Mouse (Mus musculus) embryonic facial prominence, embryonic 15.5 days (tissue): ENCODE data around the gene Lamp1. TPM values are rescaled to one million over a fixed set of nuclear protein-coding genes. Genes with fewer than 3 reads are reported as not detected.

Experiments used
- ATAC-seq: fragments of 200-750 bp; cut with Nextera tagmentation; 2 replicates; pipeline ENCODE4 v1.8.0; 2017; ENCODE audit warnings: low read depth, moderate TSS enrichment; ENCODE audit not compliant: insufficient number of reproducible peaks, low FRiP score, low TSS enrichment
- H3K27ac ChIP-seq: fragments of 300-500 bp; sonication (generic); replicated peaks from 2 replicates; pipeline ENCODE4 v1.5.1; 2015; ENCODE audit warnings: mild to moderate bottlenecking, inconsistent platforms
- H3K27me3 ChIP-seq: fragments of 300-500 bp; sonication (generic); 2 replicates; pipeline ENCODE4 v1.6.1; 2015; ENCODE audit warnings: inconsistent platforms
- H3K36me3 ChIP-seq: fragments of 300-500 bp; sonication (generic); 2 replicates; pipeline ENCODE4 v1.6.1; 2015; ENCODE audit warnings: mild to moderate bottlenecking, inconsistent platforms
- H3K4me1 ChIP-seq: fragments of 300-500 bp; sonication (generic); 2 replicates; pipeline ENCODE4 v1.6.1; 2015; ENCODE audit warnings: inconsistent platforms
- H3K4me2 ChIP-seq: fragments of 300-500 bp; sonication (generic); replicated peaks from 2 replicates; pipeline ENCODE4 v1.6.1; 2015; ENCODE audit warnings: mild to moderate bottlenecking, inconsistent platforms
- H3K4me3 ChIP-seq: fragments of 300-500 bp; sonication (generic); replicated peaks from 2 replicates; pipeline ENCODE4 v1.5.1; 2015; ENCODE audit warnings: mild to moderate bottlenecking, inconsistent platforms
- H3K9ac ChIP-seq: fragments of 300-500 bp; sonication (generic); 2 replicates; pipeline ENCODE4 v1.6.1; 2015; ENCODE audit warnings: inconsistent platforms
- H3K9me3 ChIP-seq: fragments of 300-500 bp; sonication (generic); replicated peaks from 2 replicates; pipeline ENCODE4 v1.6.1; 2016; ENCODE audit warnings: inconsistent platforms
- WGBS: fragments of 180-500 bp; shearing (Covaris S2); methylation state at CpG from one replicate; pipeline ENCODE4 v1.1.7; 2015; 5-methylcytosine and 5-hydroxymethylcytosine counted together
- polyA plus RNA-seq: library from polyadenylated mRNA; unstranded; fragments of >200 nt; fragmentation: Nextera tagmentation; extraction: Ambion mirVana; gene quantifications from 2 replicates; pipeline ENCODE4 v1.2.1, GENCODE M21; 2015

The Lamp1 gene
- polyA plus RNA-seq, 1 experiment from 2014 or later: 345 TPM

DNA sequence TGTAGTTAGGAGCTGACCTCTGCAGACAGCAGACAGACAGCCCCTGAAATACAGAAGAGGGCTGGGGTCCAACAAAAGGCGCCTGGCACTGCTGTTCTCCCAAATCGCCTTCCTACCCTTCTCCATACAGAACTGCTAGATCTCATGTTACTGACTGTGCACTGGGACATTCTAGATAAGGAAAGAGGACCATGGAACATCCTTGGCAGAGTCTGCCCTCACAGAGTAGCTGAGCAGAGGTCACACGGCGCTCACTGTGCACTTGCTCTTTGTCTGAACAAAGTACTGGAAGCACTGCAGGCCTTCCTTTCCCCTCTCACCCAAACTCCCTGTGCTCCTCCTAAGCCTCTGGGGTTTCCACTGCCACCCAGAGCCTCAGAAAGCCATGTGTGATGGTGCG lies 17.3 kb upstream of the Lamp1 start:
- no peak for ATAC-seq
- no peaks in the 10 kb centered on the region for H3K27me3 ChIP-seq
- H3K27ac ChIP-seq: no peak overlapping the region
- H3K4me2 ChIP-seq: no peak overlapping the region
- no peaks in the 10 kb centered on the region for H3K4me1 ChIP-seq
- no peaks in the 10 kb centered on the region for H3K9me3 ChIP-seq
- WGBS: 89% methylated on average over 5 of the region's 5 CpGs
- H3K9ac ChIP-seq: no peak overlapping the region
- peaks cover 98% of the 10 kb centered on the region for H3K36me3 ChIP-seq
- H3K4me3 ChIP-seq: no peak overlapping the region

DNA sequence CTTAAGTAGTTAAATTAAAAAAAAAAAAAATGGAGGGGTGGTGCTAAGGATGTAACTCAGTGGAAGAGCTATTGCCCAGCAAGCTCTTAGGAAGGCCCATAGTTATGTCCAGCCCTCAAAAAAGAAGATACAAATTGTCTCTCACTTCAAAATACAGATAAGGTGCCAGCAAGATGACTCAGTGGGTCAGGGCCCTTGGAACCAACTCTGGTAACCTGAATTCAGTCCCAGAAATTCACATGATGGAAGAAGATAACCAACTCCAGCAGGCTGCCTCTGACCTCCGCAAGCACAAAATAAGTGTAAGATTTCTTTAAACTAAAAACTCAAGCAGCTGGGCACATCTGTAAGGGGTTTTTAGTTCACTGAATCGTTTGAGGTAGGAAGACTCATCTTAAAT lies 10.5 kb upstream of the Lamp1 start:
- peaks cover 65% of the 10 kb centered on the region for H3K36me3 ChIP-seq

DNA sequence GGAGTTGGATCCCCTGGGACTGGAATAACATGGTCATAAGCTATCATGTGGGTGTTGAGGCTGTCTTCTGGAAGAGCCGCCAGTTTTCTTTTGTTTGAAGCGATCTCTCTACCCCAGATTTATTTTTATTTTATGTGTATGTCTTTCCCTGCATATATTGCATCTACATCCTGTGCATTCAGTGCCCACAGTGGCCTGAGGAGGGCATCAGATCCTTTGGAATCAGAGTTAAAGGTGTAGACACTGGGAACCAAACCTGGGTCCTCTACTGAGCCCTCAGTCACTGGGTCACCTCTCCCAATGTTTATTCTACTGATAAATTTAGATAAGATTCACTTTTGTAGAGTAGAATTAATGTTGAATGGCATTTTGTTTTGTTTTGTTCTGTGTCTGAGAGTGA lies 9.7 kb upstream of the Lamp1 start:
- Histone ChIP-seq H3K36me3 (peaks cover 59% of the 10 kb centered on the region), H3K27me3 (no peaks in the 10 kb centered on the region), H3K9me3 (no peaks in the 10 kb centered on the region), H3K27ac (no peak overlapping the region), H3K4me2 (no peak overlapping the region), H3K4me3 (no peak overlapping the region), H3K4me1 (no peaks in the 10 kb centered on the region), H3K9ac (no peak overlapping the region)
- 97% methylated on average over 2 of the region's 2 CpGs for WGBS
- no peak for ATAC-seq

More for the DNA sequence above, 10.5 kb upstream of the Lamp1 start:
- 88% methylated on average over 2 of the region's 2 CpGs for WGBS
- Histone ChIP-seq H3K27ac (no peak overlapping the region), H3K4me3 (no peak overlapping the region), H3K9me3 (no peaks in the 10 kb centered on the region), H3K4me2 (no peak overlapping the region), H3K4me1 (no peaks in the 10 kb centered on the region), H3K27me3 (no peaks in the 10 kb centered on the region), H3K9ac (no peak overlapping the region)
- no peak for ATAC-seq

DNA sequence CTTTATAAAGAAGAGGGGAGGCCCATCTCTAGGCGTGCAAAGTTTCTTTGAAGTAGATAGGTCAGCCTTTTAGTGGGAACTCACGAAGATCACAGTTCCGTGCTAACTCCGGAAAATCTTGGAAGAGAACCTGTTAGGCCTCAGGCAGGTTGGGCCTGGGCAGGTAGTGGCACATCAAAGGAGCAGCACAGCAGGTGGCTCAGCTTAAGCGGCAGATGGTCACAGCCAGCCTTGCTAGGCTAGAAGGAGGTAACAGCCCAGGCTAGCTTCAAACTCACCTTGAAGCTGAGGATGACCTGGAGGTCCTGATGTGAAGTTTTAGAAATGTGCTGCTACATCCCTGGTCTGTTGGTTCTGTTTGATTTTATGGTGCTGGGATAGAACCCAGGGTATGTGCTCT lies 9.1 kb upstream of the Lamp1 start:
- H3K27ac ChIP-seq: no peak overlapping the region
- no peak overlapping the region for H3K4me3 ChIP-seq
- ATAC-seq: no peak
- H3K36me3 ChIP-seq: peaks cover 53% of the 10 kb centered on the region
- no peaks in the 10 kb centered on the region for H3K4me1 ChIP-seq
- no peaks in the 10 kb centered on the region for H3K27me3 ChIP-seq
- H3K9me3 ChIP-seq: no peaks in the 10 kb centered on the region
- WGBS: 51% methylated on average over 5 of the region's 5 CpGs
- H3K4me2 ChIP-seq: no peak overlapping the region
- H3K9ac ChIP-seq: no peak overlapping the region

GRCm38 (mm10) chr8:13150929-13151328 lies 8.0 kb upstream of the Lamp1 start:
- 79% methylated on average over 2 of the region's 2 CpGs for WGBS
- H3K4me3 ChIP-seq: no peak overlapping the region
- peaks cover 43% of the 10 kb centered on the region for H3K36me3 ChIP-seq
- H3K4me1 ChIP-seq: no peaks in the 10 kb centered on the region
- no peaks in the 10 kb centered on the region for H3K27me3 ChIP-seq
- no peak overlapping the region for H3K4me2 ChIP-seq
- no peak overlapping the region for H3K27ac ChIP-seq
- no peak for ATAC-seq
- no peaks in the 10 kb centered on the region for H3K9me3 ChIP-seq
- no peak overlapping the region for H3K9ac ChIP-seq

DNA sequence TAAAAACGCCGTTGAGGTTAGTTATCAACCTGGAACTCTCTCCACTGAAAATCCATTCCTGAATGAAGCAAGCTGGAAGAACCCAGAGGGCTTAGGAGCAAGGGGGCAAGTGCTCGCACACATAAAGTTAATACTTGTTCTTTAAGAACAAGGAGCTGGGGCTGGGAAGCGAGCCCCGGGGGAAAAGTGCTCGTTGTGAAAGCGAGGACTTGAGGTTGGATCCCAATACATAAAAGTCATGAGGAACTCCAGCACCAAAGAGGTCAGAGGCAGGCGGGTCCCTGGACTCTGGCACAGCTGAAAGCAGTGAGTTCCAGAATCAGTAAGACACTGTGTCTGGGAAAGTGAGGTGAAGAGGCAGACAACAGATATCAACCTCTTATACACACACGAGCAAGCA lies 4.9 kb upstream of the Lamp1 start:
- no peaks in the 10 kb centered on the region for H3K27me3 ChIP-seq

DNA sequence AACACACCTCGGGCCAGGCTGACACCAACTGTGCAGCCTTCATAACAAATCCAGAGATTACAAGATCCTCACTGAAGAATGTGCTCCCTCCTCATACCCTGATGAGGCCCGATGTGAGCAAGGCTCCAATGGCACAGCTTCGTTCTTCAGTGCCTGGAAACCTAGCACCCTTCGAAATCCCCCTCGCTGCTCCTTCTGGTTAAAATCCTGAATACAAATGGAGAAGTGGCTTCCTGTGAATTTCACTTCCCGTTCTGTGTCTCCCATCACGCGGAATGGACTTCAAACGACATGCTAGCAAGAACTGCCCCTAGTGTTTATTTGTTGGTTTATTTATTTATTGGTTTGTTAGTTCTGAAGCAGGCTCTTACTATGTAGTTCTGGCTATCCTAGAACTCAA lies 3.6 kb upstream of the Lamp1 start:
- ATAC-seq: no peak
- Histone ChIP-seq H3K27ac (no peak overlapping the region), H3K27me3 (no peaks in the 10 kb centered on the region), H3K9ac (no peak overlapping the region), H3K4me1 (peaks cover 11% of the 10 kb centered on the region), H3K9me3 (no peaks in the 10 kb centered on the region), H3K36me3 (0 out of 2 replicates have a peak, but pooled peaks cover 5% of the 10 kb centered on the region), H3K4me3 (no peak overlapping the region), H3K4me2 (no peak overlapping the region)
- 69% methylated on average over 9 of the region's 9 CpGs for WGBS

More for the DNA sequence above, 4.9 kb upstream of the Lamp1 start:
- Histone ChIP-seq H3K36me3 (peaks cover 15% of the 10 kb centered on the region), H3K4me1 (peaks cover 4% of the 10 kb centered on the region; the same call in 1 of the 2 replicates), H3K4me3 (no peak overlapping the region), H3K4me2 (no peak overlapping the region), H3K27ac (no peak overlapping the region), H3K9ac (no peak overlapping the region), H3K9me3 (no peaks in the 10 kb centered on the region)
- 72% methylated on average over 9 of the region's 9 CpGs for WGBS
- ATAC-seq: no peak

DNA sequence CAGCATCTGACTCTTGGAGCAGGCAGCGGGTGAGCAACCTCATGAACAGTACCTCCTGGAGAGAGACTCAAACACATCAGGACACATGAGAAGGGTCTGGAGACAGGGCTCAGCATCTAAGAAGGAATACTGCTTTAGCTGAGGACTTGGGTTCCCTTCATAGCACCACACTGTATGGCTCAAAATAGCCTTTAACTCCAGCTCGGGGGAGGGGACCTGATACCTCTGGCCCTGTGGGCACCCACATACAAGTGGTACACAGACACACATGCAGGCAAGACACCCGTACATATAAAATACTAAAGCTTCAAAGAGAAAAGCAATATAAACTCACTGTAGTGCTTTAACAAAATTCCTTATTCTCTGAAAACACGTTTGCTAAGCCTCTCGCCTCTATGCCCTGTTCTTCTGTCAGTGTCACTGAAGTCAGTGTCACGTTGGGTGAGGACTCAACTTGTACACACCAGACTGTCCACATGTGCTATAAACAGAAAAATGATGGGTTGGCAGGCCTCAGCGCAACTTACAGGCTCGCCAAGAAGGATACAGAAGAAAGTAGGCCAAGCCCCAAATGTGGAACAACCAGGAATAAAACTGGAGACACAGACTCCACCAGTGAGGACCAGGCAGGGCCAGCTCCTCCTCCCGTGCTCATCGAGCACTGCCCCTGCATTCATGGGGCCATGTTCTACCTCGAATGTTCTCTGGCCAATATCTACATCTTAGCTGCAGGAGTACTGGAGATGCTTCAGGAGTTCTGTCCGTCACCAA lies 2.4 kb upstream of the Lamp1 start:
- Histone ChIP-seq H3K4me2 (no peak overlapping the region), H3K4me1 (peaks cover 14% of the 10 kb centered on the region), H3K27me3 (no peaks in the 10 kb centered on the region), H3K9me3 (no peaks in the 10 kb centered on the region), H3K9ac (no peak overlapping the region), H3K36me3 (no peaks in the 10 kb centered on the region), H3K27ac (no peak overlapping the region), H3K4me3 (no peak overlapping the region)
- 75% methylated on average over 12 of the region's 12 CpGs for WGBS
- no peak for ATAC-seq

DNA sequence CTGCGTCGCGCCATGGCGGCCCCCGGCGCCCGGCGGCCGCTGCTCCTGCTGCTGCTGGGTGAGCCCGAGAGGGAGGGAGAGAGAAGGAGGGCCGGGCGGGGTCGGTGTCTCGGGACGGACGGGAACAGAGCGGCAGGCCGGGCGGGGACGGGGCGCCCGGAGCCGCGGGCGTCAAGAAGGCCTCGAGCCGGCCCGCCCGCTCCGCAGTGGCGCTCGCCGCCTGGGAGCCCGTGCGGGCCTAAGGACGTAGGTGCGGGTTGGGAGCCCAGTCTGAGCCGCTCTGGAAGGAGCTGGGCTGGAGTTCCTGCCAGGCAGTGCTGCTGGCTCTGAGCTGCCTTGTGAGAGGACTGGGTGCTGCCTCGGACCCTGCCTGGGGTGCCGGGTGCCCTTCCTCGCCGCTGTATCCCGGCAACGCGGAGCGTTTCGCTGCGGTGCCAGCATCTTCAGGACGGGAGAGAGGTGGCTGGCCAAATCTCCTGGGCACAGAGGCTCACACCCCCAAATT lies 468 bp downstream of the Lamp1 start:
- ATAC-seq: peak; percentile 60; the same call in 1 of the 2 replicates
- H3K36me3 ChIP-seq: no peaks in the 10 kb centered on the region
- H3K4me3 ChIP-seq: peak overlapping the region; percentile 100
- H3K27ac ChIP-seq: peak overlapping the region; percentile 72
- peak overlapping the region; percentile 95 for H3K9ac ChIP-seq
- H3K9me3 ChIP-seq: no peaks in the 10 kb centered on the region
- under 1% methylated on average over 49 of the region's 49 CpGs for WGBS
- peaks cover 21% of the 10 kb centered on the region for H3K4me1 ChIP-seq
- no peaks in the 10 kb centered on the region for H3K27me3 ChIP-seq
- peak overlapping the region; percentile 89 for H3K4me2 ChIP-seq

GRCm38 (mm10) chr8:13160691-13161090 lies 1.7 kb downstream of the Lamp1 start:
- H3K4me3 ChIP-seq: peak overlapping the region; percentile 100
- H3K4me1 ChIP-seq: peaks cover 21% of the 10 kb centered on the region
- H3K9ac ChIP-seq: no peak overlapping the region
- WGBS: 78% methylated on average over 3 of the region's 3 CpGs
- ATAC-seq: no peak
- H3K27ac ChIP-seq: no peak overlapping the region
- no peaks in the 10 kb centered on the region for H3K9me3 ChIP-seq
- peak overlapping the region; percentile 89; the same call in 1 of the 2 replicates for H3K4me2 ChIP-seq
- peaks cover 1% of the 10 kb centered on the region; the same call in 1 of the 2 replicates for H3K36me3 ChIP-seq
- no peaks in the 10 kb centered on the region for H3K27me3 ChIP-seq

DNA sequence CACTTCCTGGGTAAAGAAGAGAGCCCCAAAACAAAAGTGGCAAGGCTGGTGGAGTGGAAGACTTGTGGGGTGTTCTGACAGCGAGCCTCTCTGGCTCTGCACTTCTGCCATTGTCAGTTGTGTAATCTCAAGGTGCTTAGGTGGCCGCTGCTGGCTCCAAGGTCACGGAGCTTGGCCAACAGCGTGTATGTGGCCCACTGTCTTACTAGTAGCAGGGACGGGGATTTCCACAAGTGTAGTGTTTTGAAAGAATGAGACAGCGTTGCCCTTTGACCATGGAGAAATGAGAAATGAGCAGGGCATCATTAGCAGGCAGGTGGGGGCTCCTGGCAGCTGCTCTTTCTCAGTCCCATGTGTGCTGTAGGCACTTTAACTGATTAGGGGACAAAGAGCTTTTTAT lies 3.1 kb downstream of the Lamp1 start:
- peaks cover 21% of the 10 kb centered on the region for H3K4me1 ChIP-seq
- H3K9me3 ChIP-seq: no peaks in the 10 kb centered on the region
- no peak overlapping the region for H3K27ac ChIP-seq
- no peak overlapping the region for H3K9ac ChIP-seq
- ATAC-seq: no peak
- H3K4me2 ChIP-seq: no peak overlapping the region
- WGBS: 78% methylated on average over 6 of the region's 6 CpGs
- H3K4me3 ChIP-seq: no peak overlapping the region
- H3K36me3 ChIP-seq: peaks cover 9% of the 10 kb centered on the region
- no peaks in the 10 kb centered on the region for H3K27me3 ChIP-seq

- WGBS: 79% methylated on average over 1 of the region's 1 CpGs
- peaks cover 24% of the 10 kb centered on the region for H3K36me3 ChIP-seq
- ATAC-seq: no peak
- H3K27ac ChIP-seq: no peak overlapping the region
- no peak overlapping the region for H3K4me3 ChIP-seq
- no peaks in the 10 kb centered on the region for H3K9me3 ChIP-seq
- H3K4me2 ChIP-seq: no peak overlapping the region
- H3K9ac ChIP-seq: no peak overlapping the region
- H3K4me1 ChIP-seq: peaks cover 18% of the 10 kb centered on the region
- no peaks in the 10 kb centered on the region for H3K27me3 ChIP-seq
Observed at GRCm38 (mm10) chr8:13163563-13163962, 4.6 kb downstream of the Lamp1 start.
